In genomic region chr11:54592585-54592984, GRCm38 (mm10) we compare ENCODE assay signal across 11 mouse cellular contexts.
DNase-seq lines count a peak whose midpoint lies in the region; ATAC-seq and TF ChIP-seq lines count a peak whose summit lies in the region.
"Had no signal": no experiment of that assay in that cellular context is flagged by ENCODE, and none has a peak within 500 bp of the region (broad histone marks: within the 10 kb centered on the region; RNA-seq: fewer than 3 reads in every experiment).

No protein-coding gene starts in this region.

- no peak overlapping the region for H3K9ac ChIP-seq in embryonic facial prominence, embryonic 11.5 days (replicated peaks; ENCODE audit: low read length)
- no peak overlapping the region for H3K9ac ChIP-seq in embryonic facial prominence, embryonic 12.5 days
- H3K9ac ChIP-seq: limb, embryonic 13.5 days had no signal

- no peak overlapping the region for H3K27ac ChIP-seq in embryonic facial prominence, embryonic 11.5 days (replicated peaks; ENCODE audit: low read depth, low read length)
- H3K27ac ChIP-seq in embryonic facial prominence, embryonic 10.5 days (replicated peaks), result no peak overlapping the region
- peak overlapping the region; percentile 37; the same call in 1 of the 2 replicates for H3K27ac ChIP-seq in layer of hippocampus, adult 2 months
- 0 out of 2 replicates have a peak overlapping the region, but pooled peaks have one; percentile 26 for H3K27ac ChIP-seq in embryonic facial prominence, embryonic 12.5 days
- H3K27ac ChIP-seq: limb, embryonic 13.5 days had no signal

- H3K4me2 ChIP-seq in embryonic facial prominence, embryonic 11.5 days (ENCODE audit: low read depth, low read length), result no peak overlapping the region
- no peak overlapping the region for H3K4me2 ChIP-seq in embryonic facial prominence, embryonic 12.5 days (replicated peaks)
- H3K4me2 ChIP-seq: limb, embryonic 13.5 days had no signal

- DNase-seq in embryonic facial prominence, embryonic 11.5 days (ENCODE audit: low spot score), result peak; percentile 22
- DNase-seq in embryonic facial prominence, embryonic 10.5 days (ENCODE audit: low spot score), result no peak
- DNase-seq in layer of hippocampus, adult 2 months (ENCODE audit: low spot score in 2 of 2), result no peak
- DNase-seq in layer of hippocampus, postnatal 10 days (ENCODE audit: low spot score in 2 of 2), result no peak
- peak; percentile 20 for DNase-seq in mesoderm, embryonic 11.5 days (ENCODE audit: low read depth, low spot score)
- DNase-seq in yolk sac, embryonic 10.5 days (ENCODE audit: low spot score), result no peak
- DNase-seq in kidney, adult 11 months, result no peak
- DNase-seq: adrenal gland, postnatal 14 days; thymus, postnatal 14 days had no signal

- H3K4me3 ChIP-seq in embryonic facial prominence, embryonic 11.5 days (ENCODE audit: low read depth, low read length), result no peak overlapping the region
- H3K4me3 ChIP-seq in embryonic facial prominence, embryonic 10.5 days, result no peak overlapping the region
- no peak overlapping the region for H3K4me3 ChIP-seq in layer of hippocampus, adult 2 months
- no peak overlapping the region for H3K4me3 ChIP-seq in embryonic facial prominence, embryonic 12.5 days
- H3K4me3 ChIP-seq: limb, embryonic 13.5 days had no signal

- no peak for ATAC-seq in embryonic facial prominence, embryonic 11.5 days (replicated peaks; ENCODE audit: insufficient number of reproducible peaks, low FRiP score, low TSS enrichment, low read depth)
- no peak for ATAC-seq in embryonic facial prominence, embryonic 12.5 days (ENCODE audit: insufficient number of reproducible peaks, insufficient read depth, low FRiP score, low TSS enrichment)

- 34% methylated on average over 3 of the region's 3 CpGs for WGBS in embryonic facial prominence, embryonic 11.5 days
- WGBS in embryonic facial prominence, embryonic 10.5 days, result 66% methylated on average over 3 of the region's 3 CpGs
- WGBS in embryonic facial prominence, embryonic 12.5 days, result 32% methylated on average over 3 of the region's 3 CpGs

- H3K27me3 ChIP-seq in embryonic facial prominence, embryonic 11.5 days (ENCODE audit: control insufficient read depth, insufficient read depth, low read length), result no peaks in the 10 kb centered on the region
- no peaks in the 10 kb centered on the region for H3K27me3 ChIP-seq in embryonic facial prominence, embryonic 10.5 days (replicated peaks; ENCODE audit: low read depth, poor library complexity, severe bottlenecking)
- no peaks in the 10 kb centered on the region for H3K27me3 ChIP-seq in embryonic facial prominence, embryonic 12.5 days
- H3K27me3 ChIP-seq: limb, embryonic 13.5 days had no signal

- no peaks in the 10 kb centered on the region for H3K4me1 ChIP-seq in embryonic facial prominence, embryonic 11.5 days (ENCODE audit: control insufficient read depth, insufficient read depth, low read length)
- H3K4me1 ChIP-seq in embryonic facial prominence, embryonic 10.5 days, result 0 out of 2 replicates have a peak, but pooled peaks cover 5% of the 10 kb centered on the region
- 0 out of 2 replicates have a peak, but pooled peaks cover 4% of the 10 kb centered on the region for H3K4me1 ChIP-seq in embryonic facial prominence, embryonic 12.5 days

- no peaks in the 10 kb centered on the region for H3K36me3 ChIP-seq in embryonic facial prominence, embryonic 11.5 days (replicated peaks; ENCODE audit: control insufficient read depth, insufficient read depth, low read depth, low read length)
- peaks cover 3% of the 10 kb centered on the region for H3K36me3 ChIP-seq in embryonic facial prominence, embryonic 10.5 days (replicated peaks)
- no peaks in the 10 kb centered on the region for H3K36me3 ChIP-seq in embryonic facial prominence, embryonic 12.5 days

- TF ChIP-seq CTCF in layer of hippocampus, adult 2 months (conservative IDR thresholded peaks at IDR 0.05), result no peak

- no peaks in the 10 kb centered on the region for H3K9me3 ChIP-seq in embryonic facial prominence, embryonic 11.5 days (replicated peaks; ENCODE audit: control insufficient read depth, low read length)
- no peaks in the 10 kb centered on the region for H3K9me3 ChIP-seq in embryonic facial prominence, embryonic 10.5 days
- H3K9me3 ChIP-seq in embryonic facial prominence, embryonic 12.5 days, result no peaks in the 10 kb centered on the region
- H3K9me3 ChIP-seq: limb, embryonic 13.5 days had no signal

Comparison
In these comparisons a context has a peak if more than half of its experiments do, and no peak if none do; other contexts are left out.
1. DNase-seq: peak in embryonic facial prominence, embryonic 11.5 days (single experiment) and mesoderm, embryonic 11.5 days (single experiment); none in embryonic facial prominence, embryonic 10.5 days (single experiment), layer of hippocampus, adult 2 months (0 of 2), layer of hippocampus, postnatal 10 days (0 of 2), yolk sac, embryonic 10.5 days (single experiment) and kidney, adult 11 months (single experiment).
2. H3K27ac ChIP-seq: peak in layer of hippocampus, adult 2 months (single experiment) and embryonic facial prominence, embryonic 12.5 days (single experiment); none in embryonic facial prominence, embryonic 11.5 days (single experiment) and embryonic facial prominence, embryonic 10.5 days (single experiment).